Mouse (Mus musculus): ENCODE results near the gene Hexim1.

Gene Hexim1

GRCm38 (mm10) chr11:103161449-103161848, 45.4 kb downstream of the Hexim1 start:
- DNase-seq: no peak

GRCm38 (mm10) chr11:103162132-103162531, 46.1 kb downstream of the Hexim1 start:
- DNase-seq: no peak

- DNase-seq: no peak
These were observed 48.4 kb downstream of the Hexim1 start for GRCm38 (mm10) chr11:103164391-103164790.

- DNase-seq: peak; percentile 83 to 87
These were observed 52.8 kb downstream of the Hexim1 start for GRCm38 (mm10) chr11:103168690-103169390.

Data from cerebellum, postnatal 36 days (tissue).